In the genomic region with DNA sequence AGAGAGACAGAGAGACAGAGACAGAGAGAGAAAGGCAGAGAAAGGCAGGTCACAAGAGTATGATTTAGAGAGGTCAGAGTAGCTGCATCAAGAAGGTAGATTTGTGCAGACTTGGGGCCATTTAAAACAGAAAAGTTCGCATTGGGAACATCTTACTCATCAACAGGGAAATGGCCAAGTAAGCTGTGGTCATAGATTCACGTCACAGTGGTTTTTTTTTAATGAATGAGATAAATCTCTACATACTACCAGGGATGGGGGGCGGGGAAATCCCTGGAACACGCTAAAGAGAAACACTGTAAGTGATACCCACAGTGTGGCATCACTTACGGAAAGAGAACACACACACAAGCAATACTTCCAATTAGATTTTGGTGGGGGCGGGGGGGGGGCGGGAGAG, we compare ENCODE assay signal across 24 mouse cellular contexts. TPM values are rescaled to one million over a fixed set of nuclear protein-coding genes. Genes with fewer than 3 reads are reported as not detected.
DNase-seq lines count a peak whose midpoint lies in the region; ATAC-seq and TF ChIP-seq lines count a peak whose summit lies in the region.
"Had no signal": no experiment of that assay in that cellular context is flagged by ENCODE, and none has a peak within 500 bp of the region (broad histone marks: within the 10 kb centered on the region; RNA-seq: fewer than 3 reads in every experiment).

No protein-coding gene starts in this region.

- no peaks in the 10 kb centered on the region for H3K27me3 ChIP-seq in stomach, postnatal 0 days (ENCODE audit: control insufficient read depth, insufficient read depth, low read length)
- H3K27me3 ChIP-seq: embryonic facial prominence, embryonic 12.5 days; forebrain, embryonic 12.5 days; heart, embryonic 15.5 days; hindbrain, embryonic 13.5 days; intestine, embryonic 15.5 days had no signal

- no peak for TF ChIP-seq CTCF in lung, adult 2 months (IDR thresholded peaks at IDR 0.05; ENCODE audit: insufficient read depth, low read length)
- TF ChIP-seq CTCF in stomach, postnatal 0 days (IDR thresholded peaks at IDR 0.05; ENCODE audit: low read depth): no peak

- WGBS in macrophage (ENCODE audit: missing documents): 85% methylated on average over 7 of the region's 7 CpGs
- WGBS in lung, adult 2 months: 85% methylated on average over 7 of the region's 7 CpGs
- 86% methylated on average over 7 of the region's 7 CpGs for WGBS in stomach, postnatal 0 days

- H3K4me2 ChIP-seq in stomach, postnatal 0 days (replicated peaks; ENCODE audit: low read depth): no peak overlapping the region
- H3K4me2 ChIP-seq: embryonic facial prominence, embryonic 12.5 days; forebrain, embryonic 12.5 days; heart, embryonic 11.5 days; heart, embryonic 15.5 days; hindbrain, embryonic 13.5 days; intestine, embryonic 15.5 days had no signal

- TF ChIP-seq EP300 in stomach, postnatal 0 days (optimal IDR thresholded peaks at IDR 0.05): no peak

- no peak for ATAC-seq in CD4-positive, CD25-positive, alpha-beta regulatory T cell, adult 4 months
- no peak for ATAC-seq in stomach, postnatal 0 days (ENCODE audit: low FRiP score, low TSS enrichment)
- ATAC-seq: activated CD4-positive, CD25-positive, alpha-beta regulatory T cell, adult 4 months; forebrain, embryonic 16.5 days; hindbrain, postnatal 0 days; intestine, embryonic 15.5 days had no signal

- peaks cover 59% of the 10 kb centered on the region for H3K36me3 ChIP-seq in macrophage (ENCODE audit: inconsistent target)
- peaks cover 22% of the 10 kb centered on the region for H3K36me3 ChIP-seq in stomach, postnatal 0 days (ENCODE audit: control insufficient read depth, insufficient read depth, low read length)
- H3K36me3 ChIP-seq: G1E had no signal

- H3K27ac ChIP-seq in macrophage: peak overlapping the region; percentile 5; the same call in 1 of the 2 replicates
- no peak overlapping the region for H3K27ac ChIP-seq in stomach, postnatal 0 days (replicated peaks)
- H3K27ac ChIP-seq: embryonic facial prominence, embryonic 12.5 days; forebrain, embryonic 12.5 days; heart, adult 2 months; heart, embryonic 15.5 days; hindbrain, embryonic 13.5 days; hindbrain, postnatal 0 days; intestine, embryonic 15.5 days had no signal

- H3K79me2 ChIP-seq in macrophage (ENCODE audit: inconsistent target): peaks cover 80% of the 10 kb centered on the region

- H3K9ac ChIP-seq in stomach, postnatal 0 days (ENCODE audit: low read length): no peak overlapping the region
- H3K9ac ChIP-seq: embryonic facial prominence, embryonic 12.5 days; forebrain, embryonic 12.5 days; heart, embryonic 15.5 days; hindbrain, embryonic 13.5 days; intestine, embryonic 15.5 days had no signal

- no peaks in the 10 kb centered on the region for H3K9me3 ChIP-seq in stomach, postnatal 0 days (ENCODE audit: control insufficient read depth, low read length)
- H3K9me3 ChIP-seq: embryonic facial prominence, embryonic 12.5 days; forebrain, embryonic 12.5 days; G1E; heart, embryonic 15.5 days; hindbrain, embryonic 13.5 days; intestine, embryonic 15.5 days had no signal

- H3K4me3 ChIP-seq in macrophage (ENCODE audit: inconsistent target): no peak overlapping the region
- no peak overlapping the region for H3K4me3 ChIP-seq in lung, adult 2 months (replicated peaks; ENCODE audit: extremely low read depth, low read depth, low read length)
- no peak overlapping the region for H3K4me3 ChIP-seq in stomach, postnatal 0 days (ENCODE audit: low read depth, low read length)
- H3K4me3 ChIP-seq: embryonic facial prominence, embryonic 12.5 days; forebrain, embryonic 12.5 days; heart, adult 2 months; heart, embryonic 15.5 days; hindbrain, embryonic 13.5 days; intestine, embryonic 15.5 days had no signal

- peak; percentile 6 for DNase-seq in CD4-positive, CD25-positive, alpha-beta regulatory T cell, adult 2 months (ENCODE audit: low read depth, low spot score)
- peak; percentile 98 for DNase-seq in NIH3T3 (ENCODE audit: low read depth)
- no peak for DNase-seq in lung, adult 2 months
- DNase-seq in frontal cortex, adult 2 months (ENCODE audit: extremely low spot score in 1 of 2, low spot score in 1 of 2): no peak
- no peak for DNase-seq in stomach, postnatal 0 days (ENCODE audit: low spot score)
- DNase-seq: adrenal gland, postnatal 25 days; cerebellum, adult 8-10 months; cerebellum, postnatal 14 days; gastrocnemius, postnatal 14 days; heart, adult 2 months; heart, postnatal 14 days; kidney, adult 18-20 months had no signal

- TF ChIP-seq POLR2A in lung, adult 2 months (IDR thresholded peaks at IDR 0.05; ENCODE audit: borderline replicate concordance, extremely low read depth, low read depth, low read length): no peak

- peaks cover 10% of the 10 kb centered on the region; the same call in 1 of the 2 replicates for H3K4me1 ChIP-seq in lung, adult 2 months (ENCODE audit: control insufficient read depth, insufficient read depth, low read length)
- peaks cover 7% of the 10 kb centered on the region for H3K4me1 ChIP-seq in stomach, postnatal 0 days (replicated peaks; ENCODE audit: control insufficient read depth, insufficient read depth)
- H3K4me1 ChIP-seq: forebrain, embryonic 12.5 days had no signal

RNA-seq across cellular contexts. Expression of a gene that starts 13.9 kb away (rescaled TPM):
- polyA plus RNA-seq in CD4-positive, CD25-positive, alpha-beta regulatory T cell, adult 4 months (2017; shearing (Covaris generic)): under 1 TPM; 0.30 to 0.96 TPM
- 1,000 to 10,000 TPM in 10 of 26 experiments, 100 to 1,000 TPM in 16; 161 to 1,849 (median 957) TPM for total RNA-seq in macrophage (2018; cell fraction: chromatin; rRNA removed)
- total RNA-seq in macrophage (2018; cell fraction: cytosol; rRNA removed): 100 to 1,000 TPM; 187 to 924 (median 416) TPM
- 1,000 to 10,000 TPM in 20 of 26 experiments, 100 to 1,000 TPM in 6; 439 to 3,096 (median 1,237) TPM for total RNA-seq in macrophage (2018; cell fraction: nucleus; rRNA removed)
- polyA plus RNA-seq in macrophage (2018): 315 to 785 TPM (median 440 TPM) in 3 replicates
- 215 and 248 TPM in 2 replicates for polyA plus RNA-seq in lung, adult 2 months (2012; rRNA removed)
- 279 and 283 TPM in 2 replicates for polyA plus RNA-seq in frontal cortex, adult 2 months (2012; rRNA removed)
- 32.7 and 37.4 TPM in 2 replicates for polyA plus RNA-seq in stomach, postnatal 0 days (2015; fragmentation: Nextera tagmentation; extraction: Ambion mirVana)

RNA-seq across cellular contexts. Expression of a gene that starts 35.7 kb away (rescaled TPM):
- 100 to 1,000 TPM; 173 to 320 TPM for polyA plus RNA-seq in CD4-positive, CD25-positive, alpha-beta regulatory T cell, adult 4 months (2017; shearing (Covaris generic))
- 100 to 1,000 TPM; 187 to 439 (median 329) TPM for total RNA-seq in macrophage (2018; cell fraction: chromatin; rRNA removed)
- total RNA-seq in macrophage (2018; cell fraction: cytosol; rRNA removed): 100 to 1,000 TPM; 105 to 151 (median 131) TPM
- total RNA-seq in macrophage (2018; cell fraction: nucleus; rRNA removed): 100 to 1,000 TPM; 141 to 357 (median 222) TPM
- 122 to 141 TPM (median 128 TPM) in 3 replicates for polyA plus RNA-seq in macrophage (2018)
- 92.3 and 123 TPM in 2 replicates for polyA plus RNA-seq in lung, adult 2 months (2012; rRNA removed)
- 11.0 and 11.9 TPM in 2 replicates for polyA plus RNA-seq in frontal cortex, adult 2 months (2012; rRNA removed)
- polyA plus RNA-seq in stomach, postnatal 0 days (2015; fragmentation: Nextera tagmentation; extraction: Ambion mirVana): 31.4 and 34.6 TPM in 2 replicates

RNA-seq across cellular contexts. Expression of a gene that starts 59.6 kb away (rescaled TPM):
- polyA plus RNA-seq in CD4-positive, CD25-positive, alpha-beta regulatory T cell, adult 4 months (2017; shearing (Covaris generic)): 1 to 10 TPM; 2.5 to 4.0 TPM
- total RNA-seq in macrophage (2018; cell fraction: chromatin; rRNA removed): 10 to 100 TPM in 12 of 26 experiments, 1 to 10 TPM in 14; 2.5 to 24.2 (median 10.0) TPM
- 1 to 10 TPM; 2.9 to 6.7 (median 4.8) TPM for total RNA-seq in macrophage (2018; cell fraction: cytosol; rRNA removed)
- total RNA-seq in macrophage (2018; cell fraction: nucleus; rRNA removed): 10 to 100 TPM in 21 of 26 experiments, 1 to 10 TPM in 5; 7.8 to 28.3 (median 15.6) TPM
- polyA plus RNA-seq in macrophage (2018): 2.7 to 5.4 TPM (median 4.6 TPM) in 3 replicates
- 2.7 and 3.6 TPM in 2 replicates for polyA plus RNA-seq in lung, adult 2 months (2012; rRNA removed)
- 4.5 and 4.8 TPM in 2 replicates for polyA plus RNA-seq in frontal cortex, adult 2 months (2012; rRNA removed)
- 4.1 and 4.5 TPM in 2 replicates for polyA plus RNA-seq in stomach, postnatal 0 days (2015; fragmentation: Nextera tagmentation; extraction: Ambion mirVana)

Comparison
In these comparisons a context has a peak if more than half of its experiments do, and no peak if none do; other contexts are left out.
1. DNase-seq: peak in CD4-positive, CD25-positive, alpha-beta regulatory T cell, adult 2 months (single experiment) and NIH3T3 (single experiment); none in lung, adult 2 months (single experiment), frontal cortex, adult 2 months (0 of 2) and stomach, postnatal 0 days (single experiment).
2. RNA of a gene that starts 13.9 kb away (polyA plus RNA-seq): 315 to 785 TPM in macrophage, 279 to 283 TPM in frontal cortex, adult 2 months, 215 to 248 TPM in lung, adult 2 months and 32.7 to 37.4 TPM in stomach, postnatal 0 days; 0.30 to 0.96 TPM in CD4-positive, CD25-positive, alpha-beta regulatory T cell, adult 4 months; every median in the first group is over 10 times any median in the second.